Mouse (Mus musculus) lung, adult 2 months (tissue): ENCODE measurements around the gene Traf7.

Experiments
- CTCF ChIP-seq: fragments of 200-500 bp; IDR thresholded peaks from 2 replicates; pipeline ENCODE4 v1.5.1; 2011; ENCODE audit warnings: mild to moderate bottlenecking, low read length, control low read depth; ENCODE audit not compliant: insufficient read depth
- POLR2A ChIP-seq: fragments of 200-500 bp; IDR thresholded peaks from 2 replicates; pipeline ENCODE4 v1.6.1; 2011; ENCODE audit warnings: low read depth, mild to moderate bottlenecking, control low read depth, low read length, borderline replicate concordance; ENCODE audit errors: extremely low read depth

- TF ChIP-seq CTCF (no peak), POLR2A (no peak)
These were observed 37.4 kb upstream of the Traf7 start for GRCm38 (mm10) chr17:24565092-24565491.
